Mouse (Mus musculus) heart, adult 8-10 months (tissue): ENCODE measurements around the gene Pgm1. TPM values are rescaled to one million over a fixed set of nuclear protein-coding genes. Genes with fewer than 3 reads are reported as not detected.

ENCODE experiments used
- DNase-seq: peaks from one replicate; pipeline ENCODE4 v3.0.0; 2022; ENCODE audit warnings: low spot score
- total RNA-seq, 4 experiments: library from RNA; stranded (reverse); gene quantifications; 2 replicates each; pipeline ENCODE4 v1.2.4; 2022

Pgm1 gene
- total RNA-seq, 4 experiments from 2014 or later: 215 to 256 (median 242) TPM

GRCm38 (mm10) chr4:100011563-100011962, 82.3 kb downstream of the Pgm1 start:
- peak; percentile 57 for DNase-seq

GRCm38 (mm10) chr4:100012361-100013035, 83.3 kb downstream of the Pgm1 start:
- no peak for DNase-seq

DNA sequence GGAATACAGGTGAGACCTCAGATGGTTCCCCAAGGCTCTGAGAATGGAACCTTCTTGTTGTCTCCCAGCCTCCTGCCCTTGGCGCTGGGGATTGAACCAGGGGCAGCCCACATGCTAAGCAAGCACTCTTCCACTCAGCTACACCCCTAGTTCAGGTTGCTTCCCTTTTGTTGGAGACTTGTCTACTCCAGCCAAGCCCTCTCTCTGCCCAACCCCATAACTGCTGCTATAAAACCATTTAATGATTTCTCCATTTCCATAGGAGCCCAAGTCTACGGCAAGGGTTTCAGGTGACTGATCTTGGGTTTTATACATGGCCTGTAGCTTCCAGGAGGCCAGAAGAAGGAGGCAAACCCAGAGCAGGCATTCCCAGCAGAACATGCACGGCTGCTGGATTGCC, 98.6 kb downstream of the Pgm1 start:
- no peak for DNase-seq

DNA sequence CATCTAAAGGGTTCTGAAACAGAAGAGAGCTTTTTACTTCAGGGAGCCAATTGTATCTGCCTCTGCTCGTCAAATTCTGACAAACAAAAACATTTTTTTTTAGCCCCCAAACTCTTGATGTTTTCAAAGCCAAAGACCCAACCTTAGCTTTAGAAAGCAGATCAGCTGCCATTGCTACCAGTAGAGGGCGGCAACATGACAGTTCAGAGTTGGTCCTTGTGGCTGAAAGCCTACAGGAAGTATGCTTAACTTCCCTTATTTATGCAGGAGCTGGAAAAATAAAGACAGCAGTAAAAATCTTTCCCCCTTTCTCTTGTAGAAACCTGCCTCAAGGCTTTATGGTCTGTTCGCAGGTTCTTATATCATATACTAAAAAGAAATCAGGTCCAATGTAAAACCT, 99.4 kb downstream of the Pgm1 start:
- DNase-seq: peak; percentile 78

GRCm38 (mm10) chr4:100031270-100031669, 102.1 kb downstream of the Pgm1 start:
- peak; percentile 47 for DNase-seq

GRCm38 (mm10) chr4:100032608-100033007, 103.4 kb downstream of the Pgm1 start:
- no peak for DNase-seq

- no peak for DNase-seq
Measured at GRCm38 (mm10) chr4:100033944-100034343, 104.7 kb downstream of the Pgm1 start.

DNA sequence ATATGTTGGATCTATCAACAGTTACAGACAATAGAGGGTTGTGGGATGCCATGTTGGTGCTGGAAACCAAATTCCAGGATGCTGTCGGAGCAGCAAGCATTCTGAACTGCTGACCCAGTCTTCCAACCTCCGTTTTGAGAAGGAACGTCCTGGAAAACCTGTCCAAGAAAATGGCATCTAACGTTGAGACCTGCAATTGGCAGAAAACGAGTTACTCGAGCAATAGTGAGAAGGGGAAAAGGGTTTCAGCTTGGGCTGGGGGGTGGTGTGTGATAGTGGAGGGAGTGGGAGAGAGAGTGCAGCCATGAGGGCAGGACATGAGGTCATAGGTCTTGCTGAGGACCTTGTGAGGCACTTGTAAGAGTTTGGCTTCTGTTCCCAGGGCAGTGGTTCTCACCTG, 105.8 kb downstream of the Pgm1 start:
- no peak for DNase-seq

DNA sequence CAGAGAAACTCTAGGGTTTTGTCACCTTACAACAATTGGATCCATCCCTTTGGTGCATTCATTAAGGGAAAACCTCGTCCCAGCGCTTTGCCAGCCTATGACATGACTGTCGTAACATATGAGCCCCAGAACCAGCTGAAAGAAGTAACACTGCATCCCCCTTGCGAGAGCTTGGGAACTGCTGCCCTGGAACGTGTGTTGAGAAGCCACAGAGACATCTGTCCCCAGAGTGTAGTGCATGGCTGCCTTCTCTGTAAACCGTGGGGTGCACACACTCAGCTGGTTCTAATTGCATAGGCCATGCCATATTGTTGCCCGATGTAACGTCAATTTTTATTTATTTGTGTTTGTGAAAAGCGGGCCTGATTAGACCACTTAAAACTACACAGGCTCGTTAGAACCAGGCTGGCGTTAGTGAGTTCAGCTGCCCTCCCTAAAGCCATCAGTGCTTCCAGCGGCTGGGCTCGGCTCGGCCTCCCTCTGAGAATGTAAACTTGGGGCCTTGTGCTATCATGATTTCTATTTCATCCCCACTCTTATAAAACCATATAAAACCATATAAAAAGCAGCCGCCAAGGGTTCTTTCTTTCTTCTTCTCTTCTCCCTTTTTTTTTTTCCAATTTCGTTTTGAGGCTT, 106.8 kb downstream of the Pgm1 start:
- no peak for DNase-seq

Other genes starting within 250 kb of the Pgm1 start
- gene Alg6, start 213.8 kb upstream of the Pgm1 start, total RNA-seq: 1 to 10 TPM; 5.0 to 8.2 (median 6.5) TPM
- 1 to 10 TPM in 3 of 4 experiments, under 1 TPM in 1; 0.66 to 3.7 (median 1.6) TPM for gene Efcab7, start 100.2 kb upstream of the Pgm1 start, total RNA-seq
- 1 to 10 TPM; 6.0 to 7.9 (median 6.6) TPM for gene Itgb3bp, start 399 bp downstream of the Pgm1 start, total RNA-seq
- 1 to 10 TPM; 2.9 to 3.8 (median 3.3) TPM for gene Ror1, start 166.4 kb downstream of the Pgm1 start, total RNA-seq